Mouse (Mus musculus): ENCODE data around the gene Ndufs1. TPM values are rescaled to one million over a fixed set of nuclear protein-coding genes. Genes with fewer than 3 reads are reported as not detected.
"Not testable (repeated sequence)": the region's sequence is repeated elsewhere in the genome, so short reads cannot be mapped to it uniquely, and the experiment has no call there.

Ndufs1 gene
- total RNA-seq, 2 experiments from 2014 or later: 150 to 164 TPM

DNA sequence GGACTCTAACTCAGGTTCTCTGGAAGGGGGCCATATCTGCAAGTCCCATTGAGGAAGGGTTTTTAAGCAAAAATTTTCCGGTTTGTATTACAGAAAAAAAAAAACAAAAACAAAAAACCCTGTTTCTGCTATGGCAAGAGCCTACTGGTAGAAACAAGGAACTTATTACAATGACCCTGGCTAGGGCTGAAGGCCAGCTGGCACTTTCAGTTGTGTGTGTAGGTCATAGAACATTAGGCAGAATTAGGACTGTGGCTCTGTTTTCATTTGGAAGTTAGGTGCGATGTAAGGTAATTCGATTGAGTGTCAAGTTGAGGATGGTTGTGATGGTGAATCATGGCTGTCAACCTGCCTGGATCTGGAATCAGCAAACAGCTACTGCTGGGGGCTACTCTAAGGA is 11.9 kb upstream of the Ndufs1 start:
- DNase-seq (ENCODE audit: low spot score in 2 of 2): no peak

DNA sequence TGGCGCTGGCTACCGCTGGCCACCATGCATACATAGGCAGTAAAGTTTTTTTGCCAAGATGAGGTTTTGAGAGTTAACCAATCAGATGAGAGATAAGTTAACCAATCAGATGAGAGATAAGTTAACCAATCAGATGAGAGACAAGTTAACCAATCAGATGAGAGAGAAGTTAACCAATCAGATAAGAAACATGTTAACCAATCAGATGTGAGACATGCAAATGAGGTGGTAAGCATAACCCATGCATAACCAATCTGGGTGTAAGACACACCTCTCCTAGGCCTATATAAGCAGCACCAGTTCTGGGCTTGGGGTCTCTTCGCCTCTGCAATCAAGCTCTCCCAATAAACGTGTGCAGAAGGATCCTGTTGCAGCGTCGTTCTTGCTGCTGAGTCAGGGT is 8.8 kb upstream of the Ndufs1 start:
- not testable (repeated sequence) for DNase-seq (ENCODE audit: low spot score in 2 of 2)

DNA sequence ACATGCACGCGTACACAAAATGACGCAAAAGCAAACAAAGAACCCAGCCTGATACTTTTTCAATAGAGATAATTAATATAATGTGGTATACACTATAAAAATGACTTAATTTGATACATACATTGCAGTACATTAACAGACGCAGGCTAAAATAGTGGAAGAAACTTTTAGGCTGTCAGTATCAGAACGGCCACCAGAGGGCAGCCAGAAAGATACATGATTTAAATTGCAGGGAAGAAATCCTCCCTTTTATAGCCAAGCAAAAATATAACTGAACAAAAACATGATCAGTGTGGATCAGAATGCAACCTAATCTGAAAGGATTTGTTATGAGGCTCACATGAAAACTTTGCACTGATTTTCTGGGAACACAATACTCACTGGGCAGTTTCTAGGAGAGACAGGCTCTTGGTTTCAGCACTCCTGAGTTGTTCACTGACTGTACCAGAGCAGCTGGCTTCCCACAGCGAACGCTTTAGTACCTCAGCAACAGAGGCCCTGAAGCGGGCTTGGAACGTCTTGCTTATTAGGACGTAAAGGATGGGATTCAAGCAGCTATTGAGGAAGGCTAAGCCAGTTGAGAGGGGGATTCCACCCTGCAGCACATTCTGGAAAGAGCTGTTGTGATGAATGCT is 6.1 kb upstream of the Ndufs1 start:
- DNase-seq (ENCODE audit: low spot score in 2 of 2): peak; percentile 53 to 75

DNA sequence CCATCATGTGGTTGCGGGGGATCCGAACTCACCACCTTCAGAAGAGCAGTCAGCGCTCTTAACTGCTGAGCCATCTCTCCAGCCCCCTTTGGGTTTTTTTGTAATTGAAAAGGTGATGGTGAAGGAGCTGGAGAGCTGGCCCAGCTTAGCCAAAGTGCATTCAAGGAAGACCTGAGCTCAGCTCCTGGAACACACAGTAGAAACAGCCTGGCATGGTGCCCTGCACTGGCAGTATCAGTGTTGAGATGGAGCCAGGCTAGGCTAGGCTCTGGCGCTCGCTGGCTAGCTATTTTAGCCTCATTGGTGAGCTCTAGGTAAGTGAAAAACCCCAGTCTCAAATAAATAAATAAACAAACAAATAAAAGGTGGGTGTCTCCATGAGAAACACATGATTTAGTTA is 5.6 kb upstream of the Ndufs1 start:
- DNase-seq (ENCODE audit: low spot score in 2 of 2): peak in 1 of 2 experiments; percentile 70

DNA sequence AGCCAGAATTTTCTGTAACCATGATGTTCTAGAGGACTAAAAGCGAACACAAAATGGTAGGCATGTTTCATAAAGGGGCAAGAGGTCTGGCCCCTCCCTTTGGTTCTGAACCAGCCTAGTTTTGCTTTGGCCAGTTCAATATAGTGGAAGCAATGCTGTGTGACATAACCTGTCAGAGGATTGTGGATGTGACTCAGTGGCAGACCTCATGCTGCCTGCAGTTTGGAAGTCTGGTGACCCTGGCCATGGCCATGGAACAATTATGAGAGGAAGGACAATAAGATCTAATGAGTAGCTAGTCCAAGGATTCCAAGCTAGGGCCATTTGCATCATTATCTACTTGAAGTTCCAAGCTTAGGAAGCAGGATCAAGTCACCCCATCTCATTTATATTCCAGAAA is 4.8 kb upstream of the Ndufs1 start:
- no peak for DNase-seq (ENCODE audit: low spot score in 2 of 2)

DNA sequence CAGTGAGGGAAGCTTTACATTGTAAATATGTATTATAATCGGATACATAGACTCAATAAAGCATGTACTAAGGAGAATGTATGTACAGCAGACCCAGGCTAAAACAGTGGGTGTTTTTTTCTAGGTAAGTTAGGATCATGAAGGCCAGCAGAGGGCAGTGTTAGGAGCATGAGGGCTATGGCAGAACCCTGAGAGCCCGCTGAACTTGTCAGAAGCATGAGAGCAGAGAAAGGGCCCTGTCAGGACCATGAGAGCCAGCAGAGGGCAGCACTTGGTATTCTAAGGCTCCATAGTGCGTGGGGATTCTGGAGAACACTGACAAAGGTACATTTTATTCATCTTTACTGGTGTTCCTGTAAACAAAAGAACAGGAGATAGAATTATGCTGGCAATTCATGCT is 4.4 kb upstream of the Ndufs1 start:
- DNase-seq (ENCODE audit: low spot score in 2 of 2): peak; percentile 90 to 94

DNA sequence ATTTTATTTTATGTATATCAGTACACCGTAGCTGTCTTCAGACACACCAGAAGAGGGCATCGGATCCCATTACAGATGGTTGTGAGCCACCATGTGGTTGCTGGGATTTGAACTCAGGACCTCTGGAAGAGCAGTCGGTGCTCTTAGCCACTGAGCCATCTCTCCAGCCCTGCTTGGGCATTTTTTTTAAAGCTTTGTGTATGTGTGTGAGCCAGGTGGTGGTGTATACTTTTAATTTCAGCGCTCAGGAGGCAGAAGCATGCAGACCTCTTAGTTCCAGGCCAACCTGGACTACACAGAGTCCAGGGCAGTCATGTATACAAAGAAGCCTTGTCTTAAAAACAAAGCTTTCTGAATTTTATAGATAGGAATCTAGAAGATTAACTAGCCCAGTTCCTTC is 3.9 kb upstream of the Ndufs1 start:
- DNase-seq (ENCODE audit: low spot score in 2 of 2): not testable (repeated sequence)

DNA sequence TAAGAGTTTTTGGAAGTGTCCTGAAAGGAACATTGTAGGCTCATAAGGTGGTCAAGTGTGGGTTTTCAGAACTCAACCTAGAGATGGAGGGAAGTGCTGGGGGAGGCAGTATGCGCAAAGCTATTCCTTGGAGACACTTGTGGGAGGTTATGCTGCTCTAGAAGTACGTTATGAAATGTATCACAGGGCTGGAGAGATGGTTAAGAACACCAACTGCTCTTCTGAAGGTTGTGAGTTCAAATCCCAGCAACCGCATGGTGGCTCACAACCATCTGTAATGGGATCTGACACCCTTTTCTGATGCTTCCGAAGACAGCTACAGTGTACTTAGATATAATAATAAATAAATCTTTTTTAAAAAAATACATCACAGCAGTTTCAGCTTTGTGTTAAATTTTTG is 3.5 kb upstream of the Ndufs1 start:
- no peak for DNase-seq (ENCODE audit: low spot score in 2 of 2)

DNA sequence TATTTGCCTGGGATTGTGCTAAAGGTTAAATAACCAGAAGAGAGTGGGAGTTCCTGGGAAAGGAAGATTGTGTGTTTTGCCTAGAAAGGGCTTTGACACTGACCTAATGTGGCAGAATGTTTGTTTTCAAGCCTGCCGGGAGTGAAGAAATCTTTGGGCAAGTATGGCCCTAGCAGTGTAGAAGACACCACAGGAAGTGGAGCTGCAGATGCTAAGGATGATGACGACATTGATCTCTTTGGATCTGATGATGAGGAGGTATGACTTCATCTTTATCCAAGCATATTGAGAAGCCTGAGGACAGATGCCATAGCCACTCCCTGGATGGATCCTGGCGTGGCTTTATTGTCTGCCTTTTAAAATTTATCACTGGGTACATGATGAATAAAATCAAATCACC is 1.7 kb upstream of the Ndufs1 start:
- no peak for DNase-seq (ENCODE audit: low spot score in 2 of 2)

DNA sequence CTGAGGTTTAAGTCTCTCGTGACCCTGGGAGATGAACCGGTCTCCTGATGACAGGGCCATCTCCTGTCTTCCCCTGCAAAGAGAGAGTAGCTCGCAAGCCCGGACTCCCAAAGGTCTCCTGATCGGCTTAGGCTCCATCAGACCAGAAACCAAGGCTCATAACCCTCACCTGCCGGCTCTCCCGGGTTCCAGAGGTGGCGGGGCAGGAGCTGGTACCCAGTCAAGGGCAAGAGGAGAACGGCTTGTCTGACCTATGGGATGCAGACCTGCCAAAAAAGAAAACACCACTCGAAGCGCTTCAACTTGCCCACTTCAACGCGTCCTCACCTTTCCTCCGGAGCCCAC is 402 bp downstream of the Ndufs1 start:
- DNase-seq (ENCODE audit: low spot score in 2 of 2): no peak

DNA sequence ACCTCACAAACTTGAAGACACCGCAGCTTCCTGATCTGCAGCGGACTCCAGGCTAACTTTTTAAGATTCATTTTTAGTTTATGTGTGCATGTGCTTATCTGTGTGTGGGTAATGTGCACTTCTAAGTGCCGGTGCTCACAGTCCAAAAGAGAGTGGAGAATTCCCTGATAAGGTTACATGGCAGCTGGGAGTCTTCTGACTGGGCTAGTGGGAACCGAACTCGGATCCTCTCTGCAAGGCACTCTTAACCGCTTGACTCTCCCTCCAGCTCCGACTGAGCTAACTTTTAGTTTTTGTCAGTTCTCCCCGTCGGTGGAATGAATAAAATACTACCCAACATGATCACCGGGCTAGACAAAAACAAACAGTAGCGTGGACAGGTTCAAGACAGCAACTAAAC is 780 bp downstream of the Ndufs1 start:
- DNase-seq (ENCODE audit: low spot score in 2 of 2): no peak

DNA sequence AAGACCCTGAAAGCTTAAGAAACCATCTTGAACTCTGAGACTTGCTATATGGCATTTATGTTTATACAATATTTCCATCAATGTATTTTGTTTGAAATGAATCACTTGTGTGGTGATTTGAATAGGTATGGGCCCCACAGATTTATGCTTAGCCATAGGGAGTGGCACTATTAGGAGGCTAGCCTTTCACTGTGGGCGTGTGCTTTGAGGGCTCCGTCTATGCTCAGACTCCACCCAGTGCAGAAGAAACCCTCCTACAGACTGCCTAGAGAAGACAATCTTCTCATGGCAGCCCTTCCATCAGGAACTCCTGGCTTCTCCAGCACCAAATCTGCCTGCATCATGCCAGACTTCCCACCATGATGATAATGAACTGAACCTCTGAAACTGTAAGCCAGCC is 8.0 kb downstream of the Ndufs1 start:
- DNase-seq (ENCODE audit: low spot score in 2 of 2): no peak

DNA sequence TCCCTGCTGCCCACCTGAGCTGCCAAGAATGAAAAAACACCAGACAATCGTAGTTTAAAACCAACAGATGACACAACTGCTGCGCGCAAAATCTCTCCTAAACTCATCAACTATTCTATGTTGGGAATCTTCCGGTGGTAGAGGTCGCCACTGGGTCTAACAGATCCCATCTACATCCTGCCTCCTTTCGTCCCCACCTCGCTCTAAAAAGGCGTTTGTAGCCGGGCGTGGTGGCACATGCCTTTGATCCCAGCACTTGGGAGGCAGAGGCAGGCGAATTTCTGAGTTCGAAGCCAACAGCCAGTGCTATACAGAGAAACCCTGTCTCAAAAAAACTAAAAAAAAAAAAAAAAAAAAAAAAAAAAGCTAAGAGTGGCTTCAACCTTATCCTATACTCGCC is 36.4 kb downstream of the Ndufs1 start:
- DNase-seq (ENCODE audit: low spot score in 2 of 2): no peak

DNA sequence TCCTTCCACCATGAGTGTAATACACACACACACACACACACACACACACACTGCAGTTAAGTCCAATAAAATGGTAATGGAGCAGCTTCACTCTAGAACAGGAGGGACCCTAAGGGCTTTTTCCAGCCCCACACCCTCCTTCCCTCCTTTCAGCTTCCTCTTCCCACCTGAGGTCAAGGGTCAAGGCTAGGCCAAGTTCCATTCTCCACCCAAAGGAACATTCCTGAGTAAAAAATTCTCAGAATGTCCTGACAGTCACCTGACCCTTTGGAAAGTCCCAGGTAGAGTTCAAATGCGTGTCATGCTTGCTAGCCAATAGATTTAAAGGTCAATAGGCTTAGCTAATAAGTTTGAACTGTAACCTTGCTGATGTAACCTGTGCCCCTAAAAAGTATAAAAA is 38.0 kb downstream of the Ndufs1 start:
- DNase-seq (ENCODE audit: low spot score in 2 of 2): not testable (repeated sequence)

DNA sequence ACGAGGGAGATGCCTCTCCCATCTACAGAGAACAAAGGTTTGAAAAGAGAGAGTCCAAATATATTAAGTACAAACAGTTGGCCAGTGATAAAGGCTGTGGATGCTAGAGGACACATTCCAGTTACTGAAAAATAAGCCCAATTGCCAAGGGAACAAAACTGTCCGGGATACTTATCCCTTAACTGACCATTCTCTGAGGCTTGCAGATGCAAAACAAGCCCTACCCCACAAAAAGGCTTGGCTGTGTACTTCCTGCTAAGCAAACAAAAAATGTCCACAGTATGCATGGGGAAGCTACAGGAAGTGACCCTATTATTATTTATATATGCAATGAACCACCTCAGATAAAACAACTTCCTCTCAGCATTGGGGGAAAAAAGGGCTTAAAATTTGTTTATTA is 38.7 kb downstream of the Ndufs1 start:
- no peak for DNase-seq (ENCODE audit: low spot score in 2 of 2)

DNA sequence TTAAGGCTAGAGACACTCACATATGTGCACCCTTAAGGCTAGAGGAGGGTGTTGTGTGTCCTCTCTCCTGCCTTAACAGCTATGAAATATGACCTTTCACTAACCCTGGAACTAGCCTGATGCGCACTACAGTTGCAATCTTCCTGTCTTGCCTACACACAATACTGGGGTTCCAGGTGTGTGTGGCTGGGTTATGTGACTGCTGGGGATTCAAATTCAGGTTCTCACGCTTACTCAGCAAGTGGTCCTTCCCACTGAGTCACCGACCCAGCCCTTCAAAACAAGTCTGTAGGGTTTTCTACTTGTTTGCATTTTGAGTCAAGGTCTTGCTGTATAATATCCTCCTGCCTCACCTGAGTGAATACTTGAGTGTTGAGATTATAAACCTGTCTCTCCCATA is 42.1 kb downstream of the Ndufs1 start:
- DNase-seq (ENCODE audit: low spot score in 2 of 2): no peak

DNA sequence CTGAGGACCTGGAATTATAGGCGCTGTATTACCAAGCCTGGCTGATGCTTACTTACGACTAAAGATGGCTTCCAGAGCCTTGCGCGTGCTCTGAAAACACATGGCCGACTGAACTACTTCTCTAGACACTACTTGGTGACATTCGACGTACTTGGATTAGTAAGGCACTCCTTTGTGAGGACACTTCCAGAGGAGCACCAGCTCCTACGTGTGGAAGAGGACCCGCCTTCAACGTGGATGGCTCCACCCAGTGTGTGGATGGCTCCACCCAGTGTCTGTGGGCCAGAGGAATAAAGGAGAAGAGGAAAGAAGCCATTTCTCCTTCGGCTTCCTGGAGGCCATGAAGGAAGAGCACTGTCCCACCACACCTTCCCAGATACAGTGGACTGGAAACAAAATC is 44.9 kb downstream of the Ndufs1 start:
- no peak for DNase-seq (ENCODE audit: low spot score in 2 of 2)

DNA sequence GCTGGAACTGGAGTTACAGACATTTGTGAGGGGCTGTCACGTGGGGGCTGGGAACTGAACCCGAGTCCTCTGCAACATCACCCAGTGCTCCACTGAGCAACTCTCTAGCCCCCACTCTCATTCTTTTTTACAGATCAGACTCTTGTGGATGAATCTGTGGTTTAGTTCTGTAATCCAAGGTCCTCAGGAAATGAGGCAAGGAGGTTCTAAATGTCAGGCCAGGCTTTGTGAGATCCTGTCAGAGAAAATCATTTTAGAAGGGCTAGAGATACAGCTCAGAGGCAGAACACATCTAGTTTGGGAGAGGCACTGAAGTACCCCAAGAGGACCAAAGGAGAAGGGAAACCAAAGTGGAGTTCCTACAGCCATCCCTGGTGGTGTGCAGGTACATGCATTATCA is 45.8 kb downstream of the Ndufs1 start:
- DNase-seq (ENCODE audit: low spot score in 2 of 2): no peak

DNA sequence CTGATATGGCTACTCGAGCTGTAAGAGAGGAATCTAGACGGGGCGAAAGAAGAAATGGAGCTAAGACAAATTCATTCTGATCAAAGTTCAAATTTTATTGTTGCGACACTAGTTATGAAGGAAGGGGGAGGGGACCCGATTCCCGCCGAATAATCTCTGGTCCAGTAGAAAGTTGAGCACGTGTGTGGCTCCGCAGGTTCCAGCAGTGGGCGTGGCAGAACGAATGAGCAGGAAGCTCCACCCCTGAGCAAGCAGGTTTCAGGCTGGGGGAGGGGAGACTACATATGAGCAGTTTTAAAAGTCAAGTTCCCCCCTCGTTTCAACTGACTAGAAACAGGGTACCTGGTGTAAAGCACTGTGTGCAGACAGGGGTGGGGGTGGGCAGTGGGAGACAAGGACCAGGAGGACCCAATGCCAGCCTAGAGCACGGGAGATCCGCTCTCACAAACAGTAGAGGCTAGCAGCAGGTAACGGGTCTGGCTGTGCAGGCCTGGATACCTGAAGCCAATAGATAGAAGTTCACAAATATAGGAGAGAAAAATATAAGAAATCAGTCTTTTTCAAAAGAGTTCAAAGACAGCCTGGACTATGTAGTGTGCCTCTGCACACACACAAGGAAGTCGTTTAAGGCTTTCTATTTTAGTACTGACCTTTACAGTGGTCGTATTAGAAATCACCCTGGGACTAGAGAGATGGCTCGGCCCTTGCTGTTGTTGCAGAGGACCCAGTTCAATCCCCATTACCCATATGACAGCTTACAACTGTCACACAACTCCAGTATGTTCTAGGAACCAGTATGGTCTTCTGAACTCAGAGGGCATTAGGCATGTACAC is 46.6 kb downstream of the Ndufs1 start:
- DNase-seq (ENCODE audit: low spot score in 2 of 2): no peak

DNA sequence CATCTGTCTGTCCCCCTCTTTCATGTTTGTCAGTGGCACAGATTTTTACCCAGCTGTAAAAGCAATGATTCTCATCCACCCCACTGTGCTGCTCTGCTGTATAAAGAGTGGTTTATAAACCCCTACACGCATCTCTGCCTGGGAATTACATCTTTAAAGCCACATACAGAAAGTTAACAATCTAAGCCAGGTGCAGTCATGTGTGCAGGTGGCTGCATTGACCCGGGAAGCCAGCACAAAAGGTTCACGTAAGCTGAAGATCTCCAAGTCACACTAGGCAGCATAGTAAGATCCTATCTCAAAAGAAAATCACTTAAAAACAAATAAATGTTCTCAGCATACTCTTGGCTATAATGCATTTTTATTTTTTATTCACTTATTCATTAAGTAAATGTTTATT is 47.4 kb downstream of the Ndufs1 start:
- no peak for DNase-seq (ENCODE audit: low spot score in 2 of 2)

DNA sequence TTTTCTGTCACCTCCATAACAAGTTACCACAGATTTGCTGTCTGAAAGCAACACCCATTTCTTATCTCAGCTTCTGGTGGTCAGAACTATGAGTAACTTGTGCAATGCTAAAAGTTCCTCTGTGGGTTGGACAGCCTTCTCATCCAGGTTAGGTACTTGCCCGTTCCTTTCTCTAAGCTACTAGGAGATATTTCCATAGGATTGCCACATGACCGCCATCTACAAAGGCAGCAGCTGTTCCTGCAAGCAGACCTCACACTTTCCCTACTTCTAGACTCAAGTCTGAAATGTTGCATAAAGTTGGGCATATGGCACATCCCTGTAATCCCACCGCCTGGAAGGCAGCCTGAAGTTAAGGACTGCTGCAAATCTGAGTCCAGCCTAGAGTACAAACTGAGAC is 50.4 kb downstream of the Ndufs1 start:
- no peak for DNase-seq (ENCODE audit: low spot score in 2 of 2)

DNA sequence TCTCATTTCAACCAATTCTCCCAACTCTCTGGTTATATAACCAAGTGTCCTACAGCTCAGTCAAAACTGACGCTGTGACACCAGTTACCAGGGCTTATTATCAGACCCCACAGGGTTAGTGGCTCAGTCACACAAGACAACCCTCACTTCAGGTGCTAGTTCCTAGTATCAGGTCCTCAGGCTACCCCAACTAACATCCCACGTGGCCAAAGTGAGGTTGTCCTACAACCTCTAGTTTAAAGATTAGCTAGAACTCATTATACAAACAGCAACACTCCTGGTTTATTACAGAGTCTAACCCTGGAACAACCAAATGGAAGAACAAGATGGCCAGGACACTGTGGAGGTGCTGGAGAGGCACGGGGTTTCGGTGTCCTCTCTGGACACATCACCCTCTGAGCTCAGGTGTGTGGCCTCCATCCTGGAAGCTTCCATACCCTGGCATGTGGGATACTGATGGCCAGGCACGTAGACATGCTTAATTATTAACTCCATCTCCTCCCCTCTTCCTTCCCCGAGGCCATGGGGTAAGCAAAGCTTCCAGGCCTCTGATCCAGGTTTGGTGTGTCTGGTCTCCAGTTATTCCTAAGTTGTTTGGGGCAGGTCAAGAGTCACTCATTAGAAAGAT is 52.7 kb downstream of the Ndufs1 start:
- DNase-seq (ENCODE audit: low spot score in 2 of 2): no peak

DNA sequence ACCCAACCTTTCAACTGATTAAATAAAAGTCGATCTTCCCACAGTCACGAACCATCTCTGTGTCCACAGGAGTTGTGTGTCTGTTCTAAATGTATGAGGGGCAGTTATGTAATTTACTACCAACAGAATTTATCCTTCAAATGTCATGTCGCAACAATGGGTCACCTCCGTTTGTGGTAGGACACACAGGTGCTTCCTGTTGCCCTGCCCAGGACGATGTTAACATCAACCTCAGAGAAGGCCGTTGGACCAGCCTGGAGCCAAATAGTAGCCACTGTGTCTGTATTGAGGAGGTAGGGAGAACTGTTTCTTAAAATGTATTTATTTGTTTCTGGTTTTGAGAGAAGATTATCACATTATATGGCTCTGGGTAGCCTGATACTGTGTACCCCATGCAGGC is 54.6 kb downstream of the Ndufs1 start:
- no peak for DNase-seq (ENCODE audit: low spot score in 2 of 2)

All from layer of hippocampus, postnatal 14 days (tissue).